Mouse (Mus musculus) mammary gland, adult 2 months (tissue): ENCODE results near the gene Gm20509. TPM values are rescaled to one million over a fixed set of nuclear protein-coding genes. Genes with fewer than 3 reads are reported as not detected.

ENCODE experiments used
- polyA plus RNA-seq: library from polyadenylated mRNA; depleted of rRNA; stranded (reverse); fragments of >200 nt; gene quantifications from 2 replicates; pipeline ENCODE4 v1.2.3, GENCODE M21; 2012; ENCODE audit warnings: low replicate concordance; rRNA removed

Gene Gm20509
- not detected in 2 replicates for polyA plus RNA-seq

DNA sequence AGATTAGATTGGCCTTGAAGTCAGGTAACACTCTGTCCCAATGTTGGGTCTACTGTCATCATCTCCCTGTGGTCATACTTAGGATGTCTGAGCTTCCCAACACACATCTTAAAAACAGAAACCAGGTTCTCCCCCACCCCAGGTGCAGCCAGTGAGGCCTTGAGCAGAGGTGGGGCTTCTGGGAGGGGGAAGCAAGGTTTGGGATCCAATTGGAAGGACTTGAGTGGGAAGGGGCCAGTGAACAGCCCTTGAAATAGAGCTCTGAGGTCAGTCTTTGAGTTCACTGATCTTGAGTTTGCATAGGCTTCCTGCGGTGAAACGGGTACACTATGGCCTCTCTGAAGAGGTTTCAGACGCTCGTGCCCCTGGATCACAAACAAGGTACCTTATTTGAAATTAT, at the start of gene Gm20509:
Gene Gm20509 (plus strand): TSS at position 290 of the 400 bp plus-strand sequence.

DNA sequence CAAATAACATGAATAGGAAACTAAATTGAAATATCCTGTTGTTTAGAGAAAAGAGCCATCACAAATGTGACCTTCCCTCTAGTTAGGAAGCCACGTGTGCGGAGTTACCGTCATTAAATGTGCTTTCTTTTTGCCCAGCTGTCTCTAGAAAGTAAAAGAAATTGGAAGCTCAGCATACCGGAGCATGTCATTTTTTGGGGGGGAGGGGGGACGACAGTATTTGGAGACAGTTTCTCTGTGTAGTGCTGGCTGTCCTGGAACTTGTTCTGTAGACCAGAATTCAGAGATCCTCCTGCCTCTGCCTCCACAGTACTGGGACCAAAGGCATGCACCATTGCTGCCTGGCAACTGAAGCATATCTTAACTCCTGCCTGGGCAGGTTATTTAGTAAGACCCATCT, 734 bp upstream of the Gm20509 start, which contains the start of gene Khdc3:
Gene Khdc3 (plus strand): TSS at position 301 of the 400 bp plus-strand sequence.

DNA sequence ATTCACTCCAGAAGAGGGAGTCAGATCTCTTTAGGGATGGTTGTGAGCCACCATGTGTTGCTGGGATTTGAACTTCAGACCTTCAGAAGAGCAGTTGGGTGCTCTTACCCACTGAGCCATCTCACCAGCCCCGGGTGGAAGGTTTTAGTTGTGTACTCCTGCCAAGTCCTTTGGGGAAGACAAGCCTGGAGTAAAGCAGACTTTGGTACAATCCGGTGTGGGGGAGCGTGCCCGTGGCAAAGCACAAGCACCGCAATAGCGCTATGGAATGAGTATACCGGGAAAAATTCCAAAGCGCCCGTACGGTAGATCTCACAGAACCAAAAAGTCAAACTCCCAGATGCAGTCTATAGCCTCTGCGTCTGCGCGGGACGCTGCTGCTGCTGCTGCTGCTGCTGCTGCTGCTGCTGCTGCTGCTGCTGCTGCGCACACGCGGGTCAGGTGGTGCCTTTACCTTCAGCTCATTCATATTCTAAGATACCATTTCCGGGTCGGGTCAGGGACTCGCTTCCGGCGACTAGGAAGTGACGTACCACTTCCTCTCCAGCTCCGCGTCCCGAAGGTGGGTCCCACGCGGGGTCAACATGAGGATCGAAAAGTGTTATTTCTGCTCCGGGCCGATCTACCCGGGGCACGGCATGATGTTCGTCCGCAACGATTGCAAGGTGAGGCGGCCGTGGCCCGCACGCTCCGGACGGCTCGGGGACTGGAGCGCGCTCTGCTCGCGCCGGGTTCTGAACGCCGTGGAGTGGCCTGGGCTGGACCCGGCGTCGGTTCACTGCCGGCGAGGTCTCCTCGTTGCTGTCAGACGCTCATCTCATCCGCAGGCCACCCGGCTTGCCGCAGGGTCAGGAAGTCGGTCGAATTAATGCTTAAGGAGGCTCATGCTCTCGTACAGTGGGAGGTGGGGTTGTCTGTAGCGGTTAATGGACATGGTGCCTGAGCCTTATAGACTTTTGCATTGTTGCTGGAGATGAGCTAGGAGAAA, 10.9 kb downstream of the Gm20509 start, which contains the start of gene Rsl24d1:
Gene Rsl24d1 (plus strand): TSS at position 508 of the 988 bp plus-strand sequence.

Other genes with a start within 250 kb of the Gm20509 start
- 0.93 and 2.5 TPM in 2 replicates for gene Pygo1, start 176.8 kb upstream of the Gm20509 start, polyA plus RNA-seq
- 0.23 and 0.52 TPM in 2 replicates for gene Dyx1c1, start 143.7 kb upstream of the Gm20509 start, polyA plus RNA-seq
- gene Gm44503, start 143.6 kb upstream of the Gm20509 start, polyA plus RNA-seq = not detected in 2 replicates
- 7.3 and 12.4 TPM in 2 replicates for gene Ccpg1os, start 117.1 kb upstream of the Gm20509 start, polyA plus RNA-seq
- 6.8 and 10.5 TPM in 2 replicates for gene Ccpg1, start 117.0 kb upstream of the Gm20509 start, polyA plus RNA-seq
- 6.4 and 13.4 TPM in 2 replicates for gene Pigb, start 62.1 kb upstream of the Gm20509 start, polyA plus RNA-seq
- 3.2 and 3.7 TPM in 2 replicates for gene Rab27a, start 57.6 kb upstream of the Gm20509 start, polyA plus RNA-seq
- 0.09 and 0.49 TPM in 2 replicates for gene Khdc3, start 634 bp upstream of the Gm20509 start, polyA plus RNA-seq
- gene Rsl24d1, start 11.0 kb downstream of the Gm20509 start, polyA plus RNA-seq = 8.2 and 22.9 TPM in 2 replicates